Mouse (Mus musculus) heart, embryonic 15.5 days (tissue): ENCODE measurements around the gene Scarb1. TPM values are rescaled to one million over a fixed set of nuclear protein-coding genes. Genes with fewer than 3 reads are reported as not detected.

ENCODE experiments used
- ATAC-seq: fragments of 200-750 bp; cut with Nextera tagmentation; replicated peaks from 2 replicates; pipeline ENCODE4 v1.8.0; 2017; ENCODE audit warnings: low read depth, moderate TSS enrichment; ENCODE audit not compliant: insufficient number of reproducible peaks, insufficient read depth, low FRiP score
- H3K27ac ChIP-seq: fragments of 300-500 bp; sonication (generic); 2 replicates; pipeline ENCODE4 v1.5.1; 2015; ENCODE audit warnings: mild to moderate bottlenecking, inconsistent platforms
- H3K27me3 ChIP-seq: fragments of 300-500 bp; sonication (generic); 2 replicates; pipeline ENCODE4 v1.6.1; 2015; ENCODE audit warnings: inconsistent platforms
- H3K36me3 ChIP-seq: fragments of 300-500 bp; sonication (generic); 2 replicates; pipeline ENCODE4 v1.6.1; 2015; ENCODE audit warnings: mild to moderate bottlenecking, inconsistent platforms
- H3K4me1 ChIP-seq: fragments of 300-500 bp; sonication (generic); replicated peaks from 2 replicates; pipeline ENCODE4 v1.6.1; 2015; ENCODE audit warnings: inconsistent platforms
- H3K4me2 ChIP-seq: fragments of 300-500 bp; sonication (generic); 2 replicates; pipeline ENCODE4 v1.6.1; 2015; ENCODE audit warnings: inconsistent platforms, mild to moderate bottlenecking, moderate library complexity
- H3K4me3 ChIP-seq: fragments of 300-500 bp; sonication (generic); 2 replicates; pipeline ENCODE4 v1.5.1; 2015; ENCODE audit warnings: mild to moderate bottlenecking, inconsistent platforms
- H3K9ac ChIP-seq: fragments of 300-500 bp; sonication (generic); 2 replicates; pipeline ENCODE4 v1.6.1; 2015; ENCODE audit warnings: mild to moderate bottlenecking, inconsistent platforms
- H3K9me3 ChIP-seq: fragments of 300-500 bp; sonication (generic); replicated peaks from 2 replicates; pipeline ENCODE4 v1.6.1; 2016; ENCODE audit warnings: inconsistent platforms
- WGBS: fragments of 180-500 bp; shearing (Covaris S2); methylation state at CpG from one replicate; pipeline ENCODE4 v1.1.7; 2015; ENCODE audit warnings: mixed read lengths; 5-methylcytosine and 5-hydroxymethylcytosine counted together
- polyA plus RNA-seq: library from polyadenylated mRNA; unstranded; fragments of >200 nt; fragmentation: Nextera tagmentation; extraction: Ambion mirVana; gene quantifications from 2 replicates; pipeline ENCODE4 v1.2.1, GENCODE M21; 2015

Gene Scarb1
- polyA plus RNA-seq, 1 experiment from 2014 or later: 54.8 TPM

DNA sequence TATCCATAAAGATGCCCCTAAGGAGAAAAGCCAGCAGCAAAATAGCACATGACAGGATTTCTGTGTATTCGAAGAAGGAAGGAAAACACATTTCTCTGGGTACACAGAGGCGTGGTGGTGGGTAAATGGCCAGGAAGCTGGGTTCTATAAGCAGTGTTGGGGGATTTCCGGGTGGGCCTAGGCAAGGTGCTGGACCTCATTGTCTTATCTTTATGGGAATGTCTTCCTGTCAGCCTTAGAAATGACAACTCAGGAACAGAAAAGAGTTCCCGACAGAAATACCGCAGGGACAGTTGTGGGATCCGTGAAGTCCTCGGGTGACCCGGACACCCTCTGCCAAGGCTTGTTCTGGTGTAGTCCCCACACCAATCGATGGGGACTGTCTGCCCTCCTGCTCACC lies 42.7 kb downstream of the Scarb1 start:
- H3K4me3 ChIP-seq: no peak overlapping the region
- ATAC-seq: no peak
- no peak overlapping the region for H3K9ac ChIP-seq
- no peaks in the 10 kb centered on the region for H3K27me3 ChIP-seq
- peaks cover 67% of the 10 kb centered on the region for H3K36me3 ChIP-seq
- H3K27ac ChIP-seq: no peak overlapping the region
- WGBS: 85% methylated on average over 9 of the region's 9 CpGs
- H3K4me2 ChIP-seq: no peak overlapping the region
- H3K4me1 ChIP-seq: no peaks in the 10 kb centered on the region
- peaks cover 4% of the 10 kb centered on the region for H3K9me3 ChIP-seq

GRCm38 (mm10) chr5:125297171-125297570 lies 43.7 kb downstream of the Scarb1 start:
- Histone ChIP-seq H3K4me1 (no peaks in the 10 kb centered on the region), H3K36me3 (peaks cover 67% of the 10 kb centered on the region), H3K4me2 (no peak overlapping the region), H3K27ac (no peak overlapping the region), H3K9ac (no peak overlapping the region), H3K27me3 (no peaks in the 10 kb centered on the region), H3K4me3 (no peak overlapping the region), H3K9me3 (peaks cover 4% of the 10 kb centered on the region)
- 92% methylated on average over 7 of the region's 7 CpGs for WGBS
- no peak for ATAC-seq

GRCm38 (mm10) chr5:125292951-125293350 lies 47.9 kb downstream of the Scarb1 start:
- Histone ChIP-seq H3K4me1 (no peaks in the 10 kb centered on the region), H3K4me3 (no peak overlapping the region), H3K9ac (no peak overlapping the region), H3K4me2 (no peak overlapping the region), H3K36me3 (peaks cover 38% of the 10 kb centered on the region), H3K27me3 (no peaks in the 10 kb centered on the region), H3K27ac (no peak overlapping the region), H3K9me3 (no peaks in the 10 kb centered on the region)
- WGBS: 60% methylated on average over 7 of the region's 7 CpGs
- no peak for ATAC-seq

GRCm38 (mm10) chr5:125291895-125292294 lies 49.0 kb downstream of the Scarb1 start:
- peaks cover 36% of the 10 kb centered on the region for H3K36me3 ChIP-seq
- H3K9me3 ChIP-seq: no peaks in the 10 kb centered on the region
- no peak for ATAC-seq
- WGBS: 84% methylated on average over 8 of the region's 8 CpGs
- no peak overlapping the region for H3K27ac ChIP-seq
- no peak overlapping the region for H3K4me3 ChIP-seq
- no peak overlapping the region for H3K4me2 ChIP-seq
- no peaks in the 10 kb centered on the region for H3K4me1 ChIP-seq
- no peak overlapping the region for H3K9ac ChIP-seq
- no peaks in the 10 kb centered on the region for H3K27me3 ChIP-seq

DNA sequence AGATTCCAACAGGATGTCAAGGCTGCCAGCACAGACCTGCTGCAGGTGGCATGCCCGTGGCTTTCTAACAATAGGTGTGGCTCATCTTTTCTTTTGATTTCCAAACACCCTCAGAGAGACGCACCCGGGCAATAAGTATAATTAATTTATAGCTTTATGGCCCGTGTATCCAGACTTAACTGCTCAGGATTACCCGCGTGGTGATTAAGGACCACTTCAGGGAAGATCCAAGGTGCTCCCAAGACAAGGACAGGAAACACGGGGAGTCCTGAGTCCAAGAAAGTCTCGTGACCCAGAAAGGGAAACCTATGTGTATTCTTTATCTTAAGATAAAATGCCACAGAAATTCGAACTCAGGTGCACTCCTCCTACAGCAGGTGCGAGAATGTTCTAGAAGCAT lies 49.5 kb downstream of the Scarb1 start:
- Histone ChIP-seq H3K36me3 (peaks cover 36% of the 10 kb centered on the region), H3K27me3 (no peaks in the 10 kb centered on the region), H3K4me1 (no peaks in the 10 kb centered on the region), H3K4me2 (no peak overlapping the region), H3K9ac (no peak overlapping the region), H3K27ac (no peak overlapping the region), H3K4me3 (no peak overlapping the region), H3K9me3 (no peaks in the 10 kb centered on the region)
- ATAC-seq: no peak
- 85% methylated on average over 10 of the region's 10 CpGs for WGBS

- Histone ChIP-seq H3K27ac (no peak overlapping the region), H3K4me1 (peaks cover 11% of the 10 kb centered on the region), H3K4me2 (no peak overlapping the region), H3K36me3 (peaks cover 23% of the 10 kb centered on the region), H3K9me3 (no peaks in the 10 kb centered on the region), H3K27me3 (no peaks in the 10 kb centered on the region), H3K4me3 (no peak overlapping the region), H3K9ac (no peak overlapping the region)
- WGBS: 92% methylated on average over 9 of the region's 9 CpGs
- ATAC-seq: no peak
These were observed 53.7 kb downstream of the Scarb1 start for GRCm38 (mm10) chr5:125287053-125287655.

DNA sequence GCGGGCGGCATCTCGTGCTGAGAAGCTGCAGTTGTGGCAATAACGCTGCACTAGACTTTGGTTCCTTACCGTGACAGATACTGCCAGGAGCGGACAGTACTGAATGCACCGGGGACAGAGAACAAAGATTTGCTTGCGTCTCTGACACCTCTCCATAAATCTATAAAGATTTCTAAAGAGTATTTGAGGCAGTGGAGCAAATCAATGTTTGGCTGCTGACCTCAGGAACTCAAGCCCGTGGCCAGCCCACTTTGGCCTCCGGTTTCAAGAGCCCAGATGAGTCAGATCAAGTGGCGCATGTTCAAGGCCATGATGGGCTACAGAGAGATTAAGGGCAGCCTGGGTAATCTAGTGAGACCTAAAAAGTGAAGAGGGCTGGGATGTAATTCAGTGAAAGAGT lies 54.8 kb downstream of the Scarb1 start:
- Histone ChIP-seq H3K4me3 (no peak overlapping the region), H3K4me1 (peaks cover 11% of the 10 kb centered on the region), H3K27ac (no peak overlapping the region), H3K36me3 (peaks cover 23% of the 10 kb centered on the region), H3K9ac (no peak overlapping the region), H3K27me3 (no peaks in the 10 kb centered on the region), H3K9me3 (no peaks in the 10 kb centered on the region), H3K4me2 (no peak overlapping the region)
- ATAC-seq: no peak
- 86% methylated on average over 11 of the region's 11 CpGs for WGBS

- peaks cover 23% of the 10 kb centered on the region for H3K36me3 ChIP-seq
These were observed 56.9 kb downstream of the Scarb1 start for GRCm38 (mm10) chr5:125283748-125284640.

GRCm38 (mm10) chr5:125279216-125279615 lies 61.7 kb downstream of the Scarb1 start:
- Histone ChIP-seq H3K4me3 (no peak overlapping the region), H3K27me3 (no peaks in the 10 kb centered on the region), H3K4me2 (no peak overlapping the region), H3K27ac (no peak overlapping the region), H3K36me3 (no peaks in the 10 kb centered on the region; the same call in 1 of the 2 replicates), H3K4me1 (peaks cover 27% of the 10 kb centered on the region), H3K9me3 (no peaks in the 10 kb centered on the region), H3K9ac (no peak overlapping the region)
- 64% methylated on average over 7 of the region's 7 CpGs for WGBS
- ATAC-seq: no peak

More at GRCm38 (mm10) chr5:125283748-125284640, 56.9 kb downstream of the Scarb1 start:
- H3K27ac ChIP-seq: no peak overlapping the region; the same call in 1 of the 2 replicates
- H3K4me1 ChIP-seq: peaks cover 22% of the 10 kb centered on the region
- peak; percentile 63 for ATAC-seq
- H3K27me3 ChIP-seq: no peaks in the 10 kb centered on the region
- peak overlapping the region; percentile 64 for H3K4me2 ChIP-seq
- peak overlapping the region; percentile 47; the same call in 1 of the 2 replicates for H3K9ac ChIP-seq
- no peaks in the 10 kb centered on the region for H3K9me3 ChIP-seq
- WGBS: 22% methylated on average over 35 of the region's 35 CpGs
- peak overlapping the region; percentile 41 for H3K4me3 ChIP-seq

DNA sequence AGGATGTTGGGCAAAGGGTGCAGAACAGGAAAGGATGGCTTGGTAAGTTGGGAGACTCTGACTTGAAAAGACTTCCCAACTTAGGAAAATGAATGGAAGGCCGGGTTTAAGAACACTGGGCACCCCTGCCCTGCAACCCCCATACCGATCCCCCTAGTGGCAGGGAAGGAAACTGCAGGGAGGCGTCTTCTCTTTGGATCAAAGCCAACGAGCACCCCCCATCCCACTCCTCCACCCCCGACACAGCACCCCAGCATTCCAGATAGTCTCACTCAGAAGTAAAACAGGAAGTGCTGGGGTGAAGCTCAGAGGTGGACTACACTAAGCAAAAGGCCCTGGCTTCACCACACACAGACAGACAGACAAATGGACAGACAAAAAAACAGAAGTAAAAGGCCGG lies 62.6 kb downstream of the Scarb1 start:
- no peak overlapping the region for H3K27ac ChIP-seq
- no peaks in the 10 kb centered on the region; the same call in 1 of the 2 replicates for H3K36me3 ChIP-seq
- H3K9ac ChIP-seq: no peak overlapping the region
- no peaks in the 10 kb centered on the region for H3K27me3 ChIP-seq
- no peak overlapping the region for H3K4me3 ChIP-seq
- H3K4me1 ChIP-seq: peaks cover 29% of the 10 kb centered on the region
- H3K9me3 ChIP-seq: no peaks in the 10 kb centered on the region
- H3K4me2 ChIP-seq: no peak overlapping the region
- ATAC-seq: no peak
- 28% methylated on average over 6 of the region's 6 CpGs for WGBS

GRCm38 (mm10) chr5:125277313-125277712 lies 63.6 kb downstream of the Scarb1 start:
- Histone ChIP-seq H3K36me3 (no peaks in the 10 kb centered on the region), H3K4me3 (no peak overlapping the region), H3K27me3 (no peaks in the 10 kb centered on the region), H3K9ac (no peak overlapping the region), H3K4me2 (no peak overlapping the region), H3K9me3 (no peaks in the 10 kb centered on the region), H3K4me1 (peaks cover 29% of the 10 kb centered on the region), H3K27ac (no peak overlapping the region)
- 85% methylated on average over 6 of the region's 6 CpGs for WGBS
- ATAC-seq: no peak
